In the genomic region with DNA sequence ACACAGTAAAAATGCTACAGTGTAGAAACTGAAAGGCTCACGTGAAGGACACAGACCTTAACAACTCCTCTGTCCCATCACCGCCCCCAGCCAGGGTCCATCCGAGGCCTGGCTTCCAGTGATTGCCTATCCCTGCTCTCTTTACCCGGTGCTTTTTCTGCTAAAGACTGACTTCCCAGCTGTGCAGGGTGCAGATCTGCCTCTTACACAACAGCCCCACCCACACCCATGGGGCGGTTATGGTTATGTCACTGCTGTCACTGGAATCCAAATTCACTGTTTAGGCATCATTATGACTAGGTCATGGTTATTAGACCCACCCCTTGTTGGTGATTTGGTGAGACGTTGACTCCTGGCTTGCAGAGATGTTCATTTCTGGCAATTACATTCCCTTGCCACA, we compare ENCODE assay signal across 28 mouse cellular contexts. TPM values are rescaled to one million over a fixed set of nuclear protein-coding genes. Genes with fewer than 3 reads are reported as not detected.
DNase-seq lines count a peak whose midpoint lies in the region; ATAC-seq lines count a peak whose summit lies in the region.
"Had no signal": no experiment of that assay in that cellular context is flagged by ENCODE, and none has a peak within 500 bp of the region (broad histone marks: within the 10 kb centered on the region; RNA-seq: fewer than 3 reads in every experiment).

No protein-coding gene starts in this region.

- H3K9me3 ChIP-seq in heart, embryonic 11.5 days (replicated peaks; ENCODE audit: control insufficient read depth, low read length): no peaks in the 10 kb centered on the region
- H3K9me3 ChIP-seq: embryonic facial prominence, embryonic 12.5 days; forebrain, embryonic 13.5 days; G1E; hindbrain, embryonic 15.5 days; limb, embryonic 13.5 days; liver, embryonic 13.5 days; megakaryocyte, embryonic 14.5 days; midbrain, embryonic 13.5 days; neural tube, embryonic 12.5 days had no signal

- intact Hi-C loops in heart, postnatal 14 days (cut with DNase I): no loop called here
- intact Hi-C loops in left cerebral cortex, postnatal 36 days (cut with DNase I): no loop called here

- WGBS in heart, embryonic 11.5 days (ENCODE audit: insufficient replicate concordance): 68% methylated on average over 6 of the region's 6 CpGs

- H3K4me3 ChIP-seq in heart, embryonic 11.5 days (ENCODE audit: low read depth, low read length): no peak overlapping the region
- H3K4me3 ChIP-seq: embryonic facial prominence, embryonic 12.5 days; forebrain, embryonic 13.5 days; hindbrain, embryonic 15.5 days; limb, embryonic 13.5 days; liver, embryonic 13.5 days; megakaryocyte, embryonic 14.5 days; midbrain, embryonic 13.5 days; neural tube, embryonic 12.5 days had no signal

- H3K36me3 ChIP-seq in heart, embryonic 11.5 days (ENCODE audit: control insufficient read depth, insufficient read depth, low read length): no peaks in the 10 kb centered on the region
- H3K36me3 ChIP-seq: embryonic facial prominence, embryonic 12.5 days; G1E; hindbrain, embryonic 15.5 days; limb, embryonic 13.5 days; midbrain, embryonic 13.5 days; neural tube, embryonic 12.5 days had no signal

- no peak for ATAC-seq in heart, embryonic 11.5 days (replicated peaks; ENCODE audit: insufficient number of reproducible peaks, low FRiP score, low TSS enrichment)
- ATAC-seq: forebrain, embryonic 13.5 days; midbrain, embryonic 13.5 days; Patski had no signal

- no peaks in the 10 kb centered on the region for H3K27me3 ChIP-seq in heart, embryonic 11.5 days (ENCODE audit: control insufficient read depth, insufficient read depth, low read length)
- H3K27me3 ChIP-seq: CH12.LX; embryonic facial prominence, embryonic 12.5 days; forebrain, embryonic 13.5 days; hindbrain, embryonic 15.5 days; limb, embryonic 13.5 days; liver, embryonic 13.5 days; midbrain, embryonic 13.5 days; neural tube, embryonic 12.5 days; Patski had no signal

- peak; percentile 55 to 56 for DNase-seq in heart, adult 18-20 months
- peak; percentile 57 to 69 for DNase-seq in gastrocnemius, adult 8-10 months (ENCODE audit: low spot score in 2 of 2)
- peak; percentile 17 to 18 for DNase-seq in heart, postnatal 14 days
- DNase-seq in skeletal muscle tissue, adult 2 months (ENCODE audit: low read depth, low spot score): peak; percentile 37
- no peak for DNase-seq in left cerebral cortex, postnatal 36 days (ENCODE audit: low spot score in 2 of 2)
- DNase-seq in cerebellum, postnatal 10 days: no peak
- DNase-seq in thymus, postnatal 25 days: no peak
- DNase-seq: adrenal gland, adult 2 months; cerebellum, adult 11-12 months; cerebellum, postnatal 25 days; kidney, adult 8-10 months; kidney, postnatal 10 days; liver, embryonic 13.5 days; lung, adult 2 months; lung, postnatal 14 days; right cerebral cortex, postnatal 25 days; thymus, postnatal 36 days had no signal

- H3K4me1 ChIP-seq in heart, embryonic 11.5 days (ENCODE audit: control insufficient read depth, insufficient read depth, low read length): no peaks in the 10 kb centered on the region
- H3K4me1 ChIP-seq: embryonic facial prominence, embryonic 12.5 days; forebrain, embryonic 13.5 days; hindbrain, embryonic 15.5 days; limb, embryonic 13.5 days; liver, embryonic 13.5 days; megakaryocyte, embryonic 14.5 days; midbrain, embryonic 13.5 days; neural tube, embryonic 12.5 days had no signal

- no peak overlapping the region for H3K27ac ChIP-seq in heart, embryonic 11.5 days (ENCODE audit: low read depth, low read length)
- H3K27ac ChIP-seq: embryonic facial prominence, embryonic 12.5 days; forebrain, embryonic 13.5 days; hindbrain, embryonic 15.5 days; limb, embryonic 13.5 days; liver, embryonic 13.5 days; midbrain, embryonic 13.5 days; neural tube, embryonic 12.5 days had no signal

- no peak overlapping the region for H3K4me2 ChIP-seq in heart, embryonic 11.5 days
- H3K4me2 ChIP-seq: embryonic facial prominence, embryonic 12.5 days; forebrain, embryonic 13.5 days; hindbrain, embryonic 15.5 days; limb, embryonic 13.5 days; liver, embryonic 13.5 days; midbrain, embryonic 13.5 days; neural tube, embryonic 12.5 days had no signal

- H3K9ac ChIP-seq in heart, embryonic 11.5 days (ENCODE audit: low read depth, low read length): no peak overlapping the region
- H3K9ac ChIP-seq: embryonic facial prominence, embryonic 12.5 days; forebrain, embryonic 13.5 days; hindbrain, embryonic 15.5 days; limb, embryonic 13.5 days; liver, embryonic 13.5 days; midbrain, embryonic 13.5 days; neural tube, embryonic 12.5 days had no signal

RNA-seq across cellular contexts. Expression of a gene that starts 25.6 kb away (rescaled TPM):
- total RNA-seq in heart, adult 18-20 months (2021): under 1 TPM; 0.10 to 0.44 TPM
- 1.7 and 2.0 TPM in 2 replicates for polyA plus RNA-seq in heart, embryonic 11.5 days (2014; fragmentation: Nextera tagmentation; extraction: Ambion mirVana)
- under 1 TPM in 1 of 4 experiments, not detected in 3; 0.07 TPM for total RNA-seq in gastrocnemius, adult 8-10 months (2022)
- under 1 TPM; 0.19 to 0.22 TPM for total RNA-seq in heart, postnatal 14 days (2021)
- under 1 TPM; 0.27 to 0.52 TPM for total RNA-seq in left cerebral cortex, postnatal 36 days (2021)
- polyA plus RNA-seq: G1E had no signal

Comparison
In these comparisons a context has a peak if more than half of its experiments do, and no peak if none do; other contexts are left out.
1. DNase-seq: peak in heart, adult 18-20 months (2 of 2), gastrocnemius, adult 8-10 months (2 of 2), heart, postnatal 14 days (2 of 2) and skeletal muscle tissue, adult 2 months (single experiment); none in left cerebral cortex, postnatal 36 days (0 of 2), cerebellum, postnatal 10 days (0 of 2) and thymus, postnatal 25 days (single experiment).